Mouse (Mus musculus) c-Kit-positive CD71-positive TER-119-negative erythroid progenitor cells, embryonic 14.5 days (primary cell): ENCODE measurements at regions not wholly inside any gene's neighbourhood (a gene's known extent, or its start where the extent isn't known, plus 50 kb on each side); places are given as distances from the start of the nearest gene placed in this dataset.

ENCODE experiments used
- DNase-seq: peaks from one replicate; pipeline ENCODE4 v3.0.0-alpha.2; 2013; ENCODE audit warnings: low read depth

GRCm38 (mm10) chr1:194334752-194335719 is 283.0 kb upstream of the Plxna2 start:
- no peak for DNase-seq

- no peak for DNase-seq
Measured at GRCm38 (mm10) chr1:194332639-194333038, 285.4 kb upstream of the Plxna2 start.

- DNase-seq: no peak
Measured at GRCm38 (mm10) chr1:194330471-194330870, 287.5 kb upstream of the Plxna2 start.

GRCm38 (mm10) chr1:194320320-194321036 is 297.5 kb upstream of the Plxna2 start:
- DNase-seq: no peak

GRCm38 (mm10) chr1:194318351-194318750 is 299.7 kb upstream of the Plxna2 start:
- DNase-seq: no peak

- DNase-seq: no peak
Measured at GRCm38 (mm10) chr1:194315593-194315992, 302.4 kb upstream of the Plxna2 start.

GRCm38 (mm10) chr1:194310373-194310772 is 307.6 kb upstream of the Plxna2 start:
- no peak for DNase-seq

- DNase-seq: no peak
Measured at GRCm38 (mm10) chr1:194308648-194309047, 309.4 kb upstream of the Plxna2 start.

- DNase-seq: no peak
Measured at GRCm38 (mm10) chr1:194303951-194304350, 314.1 kb upstream of the Plxna2 start.

GRCm38 (mm10) chr1:194302775-194303174 is 315.2 kb upstream of the Plxna2 start:
- DNase-seq: no peak

GRCm38 (mm10) chr1:194281941-194282340 is 336.1 kb upstream of the Plxna2 start:
- no peak for DNase-seq

GRCm38 (mm10) chr1:194268028-194268427 is 350.0 kb upstream of the Plxna2 start:
- no peak for DNase-seq

- DNase-seq: no peak
Measured at GRCm38 (mm10) chr1:194262374-194262773, 355.6 kb upstream of the Plxna2 start.

- DNase-seq: no peak
Measured at GRCm38 (mm10) chr1:194259957-194260356, 358.1 kb upstream of the Plxna2 start.

GRCm38 (mm10) chr1:194244776-194245366 is 373.1 kb upstream of the Plxna2 start:
- DNase-seq: no peak

- no peak for DNase-seq
Measured at GRCm38 (mm10) chr1:194241111-194241510, 376.9 kb upstream of the Plxna2 start.

- DNase-seq: no peak
Measured at GRCm38 (mm10) chr1:194231206-194231605, 386.8 kb upstream of the Plxna2 start.

GRCm38 (mm10) chr1:194226550-194227160 is 391.4 kb upstream of the Plxna2 start:
- DNase-seq: no peak

GRCm38 (mm10) chr1:194225786-194226185 is 392.2 kb upstream of the Plxna2 start:
- DNase-seq: no peak

- DNase-seq: no peak
Measured at GRCm38 (mm10) chr1:194224046-194224445, 394.0 kb upstream of the Plxna2 start.

GRCm38 (mm10) chr1:194223610-194224009 is 394.4 kb upstream of the Plxna2 start:
- DNase-seq: no peak

- peak; percentile 13 for DNase-seq
Measured at GRCm38 (mm10) chr1:194223015-194223414, 395.0 kb upstream of the Plxna2 start.
